Mouse (Mus musculus) embryonic facial prominence, embryonic 11.5 days (tissue): ENCODE measurements around the gene Bcor. TPM values are rescaled to one million over a fixed set of nuclear protein-coding genes. Genes with fewer than 3 reads are reported as not detected.

ENCODE experiments used
- ATAC-seq: fragments of 200-750 bp; cut with Nextera tagmentation; replicated peaks from 2 replicates; pipeline ENCODE4 v1.8.0; 2017; ENCODE audit warnings: low read depth; ENCODE audit not compliant: insufficient number of reproducible peaks, low FRiP score, low TSS enrichment
- DNase-seq: peaks from one replicate; pipeline ENCODE4 v3.0.0-alpha.2; 2015; ENCODE audit warnings: low spot score
- H3K27ac ChIP-seq: fragments of 300-500 bp; sonication (generic); replicated peaks from 2 replicates; pipeline ENCODE4 v1.5.1; 2014; ENCODE audit warnings: mild to moderate bottlenecking, low read depth, low read length, control low read depth
- H3K27me3 ChIP-seq: fragments of 300-500 bp; sonication (generic); 2 replicates; pipeline ENCODE4 v1.6.1; 2014; ENCODE audit warnings: mild to moderate bottlenecking, low read length, moderate library complexity, mixed read lengths; ENCODE audit not compliant: control insufficient read depth, insufficient read depth
- H3K36me3 ChIP-seq: fragments of 300-500 bp; sonication (generic); replicated peaks from 2 replicates; pipeline ENCODE4 v1.6.1; 2014; ENCODE audit warnings: low read depth, mild to moderate bottlenecking, low read length, moderate library complexity, mixed read lengths; ENCODE audit not compliant: control insufficient read depth, insufficient read depth
- H3K4me1 ChIP-seq: fragments of 300-500 bp; sonication (generic); 2 replicates; pipeline ENCODE4 v1.6.1; 2014; ENCODE audit warnings: low read length, mixed read lengths; ENCODE audit not compliant: control insufficient read depth, insufficient read depth
- H3K4me2 ChIP-seq: fragments of 300-500 bp; sonication (generic); 2 replicates; pipeline ENCODE4 v1.6.1; 2014; ENCODE audit warnings: low read depth, mild to moderate bottlenecking, control low read depth, low read length, moderate library complexity
- H3K4me3 ChIP-seq: fragments of 300-500 bp; sonication (generic); 2 replicates; pipeline ENCODE4 v1.5.1; 2014; ENCODE audit warnings: low read depth, low read length, control low read depth
- H3K9ac ChIP-seq: fragments of 300-500 bp; sonication (generic); replicated peaks from 2 replicates; pipeline ENCODE4 v1.6.1; 2014; ENCODE audit warnings: mild to moderate bottlenecking, control low read depth, low read length
- H3K9me3 ChIP-seq: fragments of 300-500 bp; sonication (generic); replicated peaks from 2 replicates; pipeline ENCODE4 v1.6.1; 2016; ENCODE audit warnings: mild to moderate bottlenecking, low read length, inconsistent platforms, mixed read lengths; ENCODE audit not compliant: control insufficient read depth
- WGBS: fragments of 180-500 bp; shearing (Covaris S2); extraction: QIAGEN DNeasy Blood & Tissue Kit; methylation state at CpG from one replicate; pipeline ENCODE4 v1.1.7; 2014; 5-methylcytosine and 5-hydroxymethylcytosine counted together
- polyA plus RNA-seq: library from polyadenylated mRNA; unstranded; fragments of >200 nt; fragmentation: Nextera tagmentation; extraction: Ambion mirVana; gene quantifications from 2 replicates; pipeline ENCODE4 v1.2.1, GENCODE M21; 2014

Gene Bcor
- polyA plus RNA-seq, 1 experiment from 2014 or later, result 26.9 TPM

DNA sequence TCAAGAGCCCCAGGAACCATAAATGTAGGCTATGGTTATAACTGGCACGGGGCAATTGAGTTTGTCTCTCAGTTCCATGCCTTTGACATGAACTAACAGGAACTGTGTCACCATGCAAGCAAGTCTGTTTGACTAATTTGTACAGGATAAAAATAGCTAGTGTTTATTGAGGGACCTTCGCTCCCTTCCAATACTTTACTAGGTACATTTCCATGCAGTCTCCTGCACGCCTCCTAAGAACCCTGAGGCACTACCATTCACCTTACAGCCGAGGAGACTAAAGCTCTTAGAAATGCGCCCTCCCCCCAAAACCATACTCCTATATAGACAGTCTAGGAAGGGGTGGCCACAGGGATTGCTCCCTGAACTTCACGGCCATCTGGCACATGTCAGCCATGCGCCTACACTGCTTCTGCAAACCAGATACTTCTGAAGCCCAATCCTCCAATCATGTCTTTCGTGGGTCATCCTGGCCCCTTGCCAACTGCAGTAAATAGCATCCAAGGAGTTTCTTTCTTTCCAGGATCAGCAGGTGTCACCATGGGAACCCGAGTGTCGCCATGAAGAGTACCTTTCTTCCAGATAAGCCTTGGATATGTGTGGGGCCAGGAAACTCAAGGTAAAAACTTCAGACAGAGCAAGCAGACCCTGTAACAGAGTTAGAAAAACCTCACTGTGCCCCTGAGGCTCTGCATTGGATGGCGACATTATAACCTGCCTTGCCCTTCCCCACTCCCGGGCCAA, 63.2 kb downstream of the Bcor start:
- Histone ChIP-seq H3K9ac (no peak overlapping the region), H3K9me3 (no peaks in the 10 kb centered on the region), H3K4me1 (no peaks in the 10 kb centered on the region), H3K27ac (no peak overlapping the region), H3K27me3 (peaks cover 1% of the 10 kb centered on the region; the same call in 1 of the 2 replicates), H3K4me3 (no peak overlapping the region), H3K36me3 (no peaks in the 10 kb centered on the region), H3K4me2 (no peak overlapping the region)
- ATAC-seq (no peak), DNase-seq (no peak)
- WGBS, result 88% methylated on average over 12 of the region's 12 CpGs

DNA sequence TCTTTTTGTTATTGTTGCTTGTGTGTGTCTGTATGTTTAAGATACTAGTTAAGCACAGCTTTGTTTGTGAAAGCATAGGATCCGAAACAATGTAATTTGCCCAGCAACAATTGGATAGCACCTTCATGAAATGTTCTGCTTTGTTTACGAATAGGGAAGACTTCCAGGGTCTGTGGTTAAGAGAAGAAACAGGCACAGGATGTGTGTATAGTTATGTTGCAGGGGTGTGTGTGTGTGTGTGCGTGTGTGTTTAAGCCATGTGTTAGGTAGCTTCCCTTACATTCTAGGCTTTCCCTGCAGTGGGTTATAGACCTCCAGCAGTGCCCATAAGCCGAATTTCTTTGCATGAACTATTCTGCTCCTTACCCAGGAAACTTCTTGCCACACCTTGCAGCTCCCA, 66.8 kb downstream of the Bcor start:
- Histone ChIP-seq H3K4me1 (no peaks in the 10 kb centered on the region; the same call in 1 of the 2 replicates), H3K9me3 (no peaks in the 10 kb centered on the region), H3K4me2 (no peak overlapping the region), H3K4me3 (no peak overlapping the region), H3K27ac (no peak overlapping the region), H3K9ac (no peak overlapping the region), H3K36me3 (no peaks in the 10 kb centered on the region), H3K27me3 (peaks cover 31% of the 10 kb centered on the region)
- ATAC-seq (no peak), DNase-seq (no peak)
- WGBS, result 83% methylated on average over 4 of the region's 4 CpGs

DNA sequence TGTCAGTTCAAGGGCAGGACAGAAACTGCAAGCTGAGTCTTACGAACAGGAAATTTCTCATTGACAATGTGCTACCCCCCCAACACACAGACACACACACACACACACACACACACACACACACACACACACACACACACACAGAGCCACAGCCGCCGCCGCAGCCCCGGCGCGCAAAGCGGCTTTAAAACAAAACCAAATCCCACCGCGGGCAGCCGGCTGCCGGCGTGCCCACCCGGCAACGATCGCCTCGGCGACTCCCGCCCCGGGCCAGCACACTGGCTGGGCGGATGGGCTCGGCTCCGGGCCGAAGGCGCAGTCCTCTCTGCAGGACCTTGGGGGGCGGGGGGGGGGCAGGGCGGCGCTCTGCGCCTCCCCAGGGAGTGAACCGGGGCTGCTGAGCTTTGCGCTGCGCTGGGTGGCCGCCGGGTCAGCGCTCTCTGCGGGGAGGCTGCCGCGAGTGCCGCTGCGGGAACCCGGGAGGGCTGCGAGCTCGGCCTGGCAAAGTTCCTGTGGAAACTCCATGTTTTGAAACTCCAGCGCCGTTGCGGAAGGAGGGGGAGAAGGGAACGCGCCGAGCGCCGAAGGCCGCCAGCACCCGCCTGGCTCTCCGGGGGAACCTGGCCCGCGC, 68.6 kb downstream of the Bcor start:
- ATAC-seq, result no peak
- Histone ChIP-seq H3K27ac (peak overlapping the region; percentile 56), H3K9ac (peak overlapping the region; percentile 57), H3K9me3 (no peaks in the 10 kb centered on the region), H3K27me3 (peaks cover 48% of the 10 kb centered on the region), H3K4me2 (peak overlapping the region; percentile 94), H3K36me3 (no peaks in the 10 kb centered on the region), H3K4me3 (peak overlapping the region; percentile 43), H3K4me1 (no peaks in the 10 kb centered on the region; the same call in 1 of the 2 replicates)
- 3% methylated on average over 22 of the region's 56 CpGs for WGBS
- peak; percentile 35 for DNase-seq

DNA sequence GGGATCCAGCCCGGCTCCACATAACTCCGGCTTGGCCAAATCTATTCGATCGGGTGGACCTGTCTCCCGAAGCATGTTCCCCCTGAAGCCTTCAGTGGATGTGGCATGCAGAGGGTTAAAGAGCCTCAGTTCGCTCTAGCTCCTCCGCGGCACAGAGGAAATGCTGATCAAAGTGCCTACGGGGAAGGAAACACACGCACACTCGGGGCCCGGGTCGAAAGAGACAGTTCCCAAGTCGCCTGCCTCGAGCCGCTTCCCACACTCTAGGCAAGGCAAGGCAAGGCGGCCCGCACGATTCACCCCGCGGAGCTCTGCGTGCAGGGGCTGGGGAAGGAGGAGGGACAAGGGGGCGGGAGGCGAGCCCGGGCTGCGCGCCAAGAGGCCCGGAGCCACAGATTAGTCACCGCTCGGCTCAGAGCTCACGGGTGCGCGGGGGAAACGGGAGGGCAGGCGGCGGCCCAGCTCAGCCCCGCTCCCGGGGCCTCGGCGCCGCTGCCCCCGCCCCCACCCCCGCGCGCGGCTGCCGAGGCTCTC, 69.2 kb downstream of the Bcor start:
- 2% methylated on average over 42 of the region's 47 CpGs for WGBS
- Histone ChIP-seq H3K27ac (peak overlapping the region; percentile 47), H3K27me3 (peaks cover 52% of the 10 kb centered on the region), H3K9me3 (no peaks in the 10 kb centered on the region), H3K4me2 (peak overlapping the region; percentile 94), H3K36me3 (no peaks in the 10 kb centered on the region), H3K4me1 (no peaks in the 10 kb centered on the region; the same call in 1 of the 2 replicates), H3K9ac (peak overlapping the region; percentile 57), H3K4me3 (peak overlapping the region; percentile 43)
- DNase-seq (peak; percentile 57), ATAC-seq (peak; percentile 55; the same call in 1 of the 2 replicates)

DNA sequence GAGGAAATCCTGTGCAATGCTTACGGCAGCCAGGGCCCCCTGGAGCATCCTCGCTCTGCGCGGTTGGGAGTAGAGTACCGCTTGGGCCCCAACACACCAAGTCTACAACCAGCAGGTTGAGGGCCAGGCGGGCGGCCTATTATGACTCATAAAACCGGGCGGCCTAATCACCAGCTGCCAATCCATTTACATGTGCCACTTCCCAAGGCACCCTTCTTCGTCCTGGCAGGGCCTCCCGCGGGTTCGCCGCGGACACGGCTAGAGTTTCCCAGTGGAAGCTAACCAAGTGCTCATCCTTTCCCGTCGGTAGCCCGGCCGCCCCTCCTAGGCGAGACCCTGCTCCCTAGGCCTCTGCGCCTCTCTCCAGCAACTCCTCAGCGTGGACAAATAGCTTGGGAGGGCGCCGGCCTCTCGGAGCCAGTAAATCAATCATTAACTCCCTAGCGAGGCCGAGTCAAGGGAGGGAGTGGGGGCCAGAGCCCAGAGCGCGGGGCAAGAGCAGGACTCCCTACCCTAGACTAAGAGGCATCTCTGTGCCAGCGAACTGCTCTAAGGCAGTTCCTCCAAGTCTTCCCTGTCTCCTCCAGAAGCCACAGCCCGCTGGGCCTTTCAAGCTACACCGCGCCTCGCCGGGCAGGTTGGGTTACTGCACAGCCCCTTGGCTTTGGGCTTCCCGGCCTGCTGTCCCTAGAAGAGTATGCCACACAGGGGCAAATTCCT, 69.8 kb downstream of the Bcor start:
- 1% methylated on average over 37 of the region's 37 CpGs for WGBS
- peak overlapping the region; percentile 47; the same call in 1 of the 2 replicates for H3K27ac ChIP-seq
- peak overlapping the region; percentile 94 for H3K4me2 ChIP-seq
- peak overlapping the region; percentile 9; the same call in 1 of the 2 replicates for H3K9ac ChIP-seq
- no peaks in the 10 kb centered on the region for H3K36me3 ChIP-seq
- peaks cover 52% of the 10 kb centered on the region for H3K27me3 ChIP-seq
- ATAC-seq, result peak; percentile 8; the same call in 1 of the 2 replicates
- DNase-seq, result peak; percentile 39
- H3K9me3 ChIP-seq, result no peaks in the 10 kb centered on the region
- peak overlapping the region; percentile 43 for H3K4me3 ChIP-seq
- H3K4me1 ChIP-seq, result no peaks in the 10 kb centered on the region; the same call in 1 of the 2 replicates

DNA sequence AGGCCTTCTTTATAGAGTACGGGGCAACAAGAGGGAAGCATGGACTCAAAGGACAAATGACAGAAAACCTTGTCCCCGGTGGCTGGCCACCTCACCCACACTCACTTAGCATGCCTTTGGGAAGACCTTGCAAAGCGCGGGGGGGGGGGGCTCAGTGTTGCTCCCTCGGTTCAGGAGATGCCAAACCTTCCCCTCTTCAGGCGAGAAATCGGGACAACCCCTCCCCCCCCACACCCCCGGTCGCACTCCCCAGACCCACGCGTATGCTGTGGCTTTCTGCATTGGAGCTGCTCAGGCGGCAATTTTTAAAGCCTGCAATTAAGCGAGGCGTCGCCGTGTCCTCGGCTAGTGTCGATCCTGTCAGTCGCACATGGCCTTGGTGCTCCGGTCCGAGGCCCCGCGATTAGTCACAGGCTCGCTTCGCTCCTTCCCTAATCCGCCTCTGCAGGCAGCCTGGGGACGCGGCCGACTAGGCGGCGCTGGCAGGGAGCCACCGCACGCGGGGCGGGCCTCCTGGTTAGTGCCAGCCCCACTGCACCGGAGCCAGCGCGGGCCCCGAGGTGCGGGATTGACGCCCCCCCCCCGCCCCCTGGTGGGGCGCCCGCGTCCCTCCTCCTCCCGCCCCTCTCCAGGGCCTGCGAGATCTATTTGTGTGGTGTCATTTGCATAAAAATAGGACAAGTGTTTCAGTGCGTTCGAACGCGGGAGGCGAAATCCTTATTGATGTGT, 70.6 kb downstream of the Bcor start:
- H3K4me2 ChIP-seq, result peak overlapping the region; percentile 94
- no peaks in the 10 kb centered on the region for H3K9me3 ChIP-seq
- peaks cover 60% of the 10 kb centered on the region for H3K27me3 ChIP-seq
- H3K4me1 ChIP-seq, result no peaks in the 10 kb centered on the region; the same call in 1 of the 2 replicates
- no peak overlapping the region for H3K27ac ChIP-seq
- 4% methylated on average over 49 of the region's 52 CpGs for WGBS
- no peak for ATAC-seq
- H3K4me3 ChIP-seq, result peak overlapping the region; percentile 8
- DNase-seq, result peak; percentile 47
- H3K9ac ChIP-seq, result 0 out of 2 replicates have a peak overlapping the region, but pooled peaks have one; percentile 13
- no peaks in the 10 kb centered on the region for H3K36me3 ChIP-seq

DNA sequence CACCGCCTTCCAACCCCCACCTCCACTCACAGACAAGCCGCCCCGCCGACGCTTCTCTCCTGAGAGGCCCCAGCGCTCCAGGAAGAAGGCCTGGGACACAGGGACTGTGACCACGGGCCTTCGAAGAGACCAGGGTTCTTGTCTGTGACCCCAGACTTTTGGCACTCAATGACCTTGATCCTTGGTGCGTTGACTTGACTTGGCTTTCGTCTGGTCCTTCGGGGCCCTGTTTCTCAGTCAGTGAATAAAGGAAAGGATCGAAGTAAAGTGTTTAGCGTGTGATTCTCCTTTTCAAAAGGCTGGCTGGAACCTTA, 71.2 kb downstream of the Bcor start:
- ATAC-seq, result no peak
- DNase-seq, result no peak

More for the DNA sequence above, 71.2 kb downstream of the Bcor start:
- H3K9ac ChIP-seq, result peak overlapping the region; percentile 57; the same call in 1 of the 2 replicates
- H3K9me3 ChIP-seq, result no peaks in the 10 kb centered on the region
- H3K27ac ChIP-seq, result no peak overlapping the region
- peaks cover 62% of the 10 kb centered on the region for H3K27me3 ChIP-seq
- no peak overlapping the region for H3K4me3 ChIP-seq
- 2% methylated on average over 13 of the region's 13 CpGs for WGBS
- peak overlapping the region; percentile 88 for H3K4me2 ChIP-seq
- H3K4me1 ChIP-seq, result no peaks in the 10 kb centered on the region; the same call in 1 of the 2 replicates
- H3K36me3 ChIP-seq, result no peaks in the 10 kb centered on the region
